Mouse (Mus musculus) embryonic facial prominence, embryonic 12.5 days (tissue): Measurements from ENCODE around the gene Trp53i13. TPM values are rescaled to one million over a fixed set of nuclear protein-coding genes. Genes with fewer than 3 reads are reported as not detected.

ENCODE experiments used
- ATAC-seq: fragments of 200-750 bp; cut with Nextera tagmentation; 2 replicates; pipeline ENCODE4 v1.8.0; 2017; ENCODE audit not compliant: insufficient number of reproducible peaks, insufficient read depth, low FRiP score, low TSS enrichment
- H3K27ac ChIP-seq: fragments of 300-500 bp; sonication (generic); 2 replicates; pipeline ENCODE4 v1.5.1; 2016; ENCODE audit warnings: mild to moderate bottlenecking
- H3K27me3 ChIP-seq: fragments of 300-500 bp; sonication (generic); 2 replicates; pipeline ENCODE4 v1.6.1; 2016; ENCODE audit warnings: mild to moderate bottlenecking, moderate library complexity
- H3K36me3 ChIP-seq: fragments of 300-500 bp; sonication (generic); 2 replicates; pipeline ENCODE4 v1.6.1; 2016; ENCODE audit warnings: mild to moderate bottlenecking
- H3K4me1 ChIP-seq: fragments of 300-500 bp; sonication (generic); 2 replicates; pipeline ENCODE4 v1.6.1; 2016
- H3K4me2 ChIP-seq: fragments of 300-500 bp; sonication (generic); replicated peaks from 2 replicates; pipeline ENCODE4 v1.6.1; 2016; ENCODE audit warnings: mild to moderate bottlenecking, moderate library complexity
- H3K4me3 ChIP-seq: fragments of 300-500 bp; sonication (generic); 2 replicates; pipeline ENCODE4 v1.5.1; 2016; ENCODE audit warnings: mild to moderate bottlenecking
- H3K9ac ChIP-seq: fragments of 300-500 bp; sonication (generic); 2 replicates; pipeline ENCODE4 v1.6.1; 2016; ENCODE audit warnings: mild to moderate bottlenecking, moderate library complexity
- H3K9me3 ChIP-seq: fragments of 300-500 bp; sonication (generic); 2 replicates; pipeline ENCODE4 v1.6.1; 2016; ENCODE audit warnings: mild to moderate bottlenecking, moderate library complexity
- WGBS: fragments of 180-500 bp; shearing (Covaris S2); methylation state at CpG from one replicate; pipeline ENCODE4 v1.1.7; 2016; 5-methylcytosine and 5-hydroxymethylcytosine counted together
- polyA plus RNA-seq: library from polyadenylated mRNA; unstranded; fragments of >200 nt; fragmentation: Nextera tagmentation; extraction: Ambion mirVana; gene quantifications from 2 replicates; pipeline ENCODE4 v1.2.1, GENCODE M21; 2016

The Trp53i13 gene
- polyA plus RNA-seq, 1 experiment from 2014 or later: 55.2 TPM

- no peak overlapping the region for H3K9ac ChIP-seq
- WGBS: 90% methylated on average over 22 of the region's 22 CpGs
- no peak overlapping the region for H3K27ac ChIP-seq
- no peak overlapping the region for H3K4me3 ChIP-seq
- ATAC-seq: no peak
- H3K9me3 ChIP-seq: no peaks in the 10 kb centered on the region
- no peaks in the 10 kb centered on the region for H3K27me3 ChIP-seq
- no peak overlapping the region for H3K4me2 ChIP-seq
- H3K4me1 ChIP-seq: peaks cover 15% of the 10 kb centered on the region
- H3K36me3 ChIP-seq: peaks cover 63% of the 10 kb centered on the region
These were observed 10.3 kb downstream of the Trp53i13 start for GRCm38 (mm10) chr11:77505291-77505980.

DNA sequence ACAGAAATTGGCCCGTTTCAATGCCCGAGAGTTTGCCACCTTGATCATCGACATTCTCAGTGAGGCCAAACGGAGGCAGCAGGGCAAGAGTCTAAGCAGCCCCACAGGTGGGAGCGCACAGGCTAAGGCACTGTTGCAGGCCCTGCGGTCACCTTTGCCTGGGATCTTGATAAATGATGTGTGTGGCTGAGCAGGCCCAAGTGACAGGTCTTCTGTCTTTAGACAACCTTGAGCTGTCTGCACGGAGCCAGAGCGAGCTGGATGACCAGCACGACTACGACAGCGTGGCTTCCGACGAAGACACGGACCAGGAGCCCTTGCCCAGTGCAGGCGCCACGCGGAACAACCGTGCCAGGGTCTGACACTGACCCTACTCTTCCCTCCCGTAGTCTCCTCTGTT lies 11.4 kb downstream of the Trp53i13 start:
- 94% methylated on average over 19 of the region's 19 CpGs for WGBS
- Histone ChIP-seq H3K27ac (no peak overlapping the region), H3K4me1 (peaks cover 18% of the 10 kb centered on the region), H3K9ac (no peak overlapping the region), H3K27me3 (no peaks in the 10 kb centered on the region), H3K4me3 (no peak overlapping the region), H3K4me2 (no peak overlapping the region), H3K9me3 (no peaks in the 10 kb centered on the region), H3K36me3 (peaks cover 73% of the 10 kb centered on the region)
- no peak for ATAC-seq

- Histone ChIP-seq H3K4me2 (no peak overlapping the region), H3K27ac (no peak overlapping the region), H3K9me3 (no peaks in the 10 kb centered on the region), H3K27me3 (no peaks in the 10 kb centered on the region), H3K9ac (no peak overlapping the region), H3K4me1 (peaks cover 11% of the 10 kb centered on the region), H3K4me3 (no peak overlapping the region), H3K36me3 (peaks cover 80% of the 10 kb centered on the region)
- 57% methylated on average over 3 of the region's 3 CpGs for WGBS
- ATAC-seq: no peak
These were observed 12.3 kb downstream of the Trp53i13 start for GRCm38 (mm10) chr11:77503511-77503910.

- Histone ChIP-seq H3K9ac (no peak overlapping the region), H3K27ac (no peak overlapping the region), H3K36me3 (peaks cover 79% of the 10 kb centered on the region), H3K4me2 (no peak overlapping the region), H3K27me3 (no peaks in the 10 kb centered on the region), H3K4me3 (no peak overlapping the region), H3K9me3 (no peaks in the 10 kb centered on the region), H3K4me1 (peaks cover 15% of the 10 kb centered on the region)
- WGBS: 81% methylated on average over 6 of the region's 6 CpGs
- ATAC-seq: no peak
These were observed 13.3 kb downstream of the Trp53i13 start for GRCm38 (mm10) chr11:77502481-77502880.

DNA sequence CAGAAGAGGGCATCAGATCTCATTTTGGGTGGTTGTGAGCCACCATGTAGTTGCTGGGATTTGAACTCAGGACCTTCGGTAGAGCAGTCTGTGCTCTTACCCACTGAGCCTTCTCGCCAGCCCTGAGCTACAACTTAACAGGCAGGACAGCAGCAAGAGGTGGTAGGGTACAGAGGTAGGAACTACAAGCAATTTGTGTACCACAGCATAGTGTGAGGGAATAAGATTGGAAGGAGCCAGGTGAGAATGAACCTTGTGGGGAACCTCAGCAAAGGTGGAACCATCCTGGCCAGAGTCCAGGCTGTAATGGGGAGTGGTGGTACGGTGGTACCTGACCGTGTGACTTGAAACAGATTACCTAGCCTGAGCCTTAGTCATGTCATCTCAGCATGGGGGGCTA lies 13.8 kb downstream of the Trp53i13 start:
- Histone ChIP-seq H3K4me1 (peaks cover 20% of the 10 kb centered on the region), H3K4me3 (no peak overlapping the region), H3K4me2 (no peak overlapping the region), H3K36me3 (peaks cover 74% of the 10 kb centered on the region), H3K9ac (no peak overlapping the region), H3K27me3 (no peaks in the 10 kb centered on the region), H3K27ac (no peak overlapping the region), H3K9me3 (no peaks in the 10 kb centered on the region)
- WGBS: 91% methylated on average over 4 of the region's 4 CpGs
- no peak for ATAC-seq

GRCm38 (mm10) chr11:77501392-77501791 lies 14.4 kb downstream of the Trp53i13 start:
- no peak overlapping the region for H3K27ac ChIP-seq
- H3K4me3 ChIP-seq: no peak overlapping the region
- no peaks in the 10 kb centered on the region for H3K27me3 ChIP-seq
- H3K4me2 ChIP-seq: no peak overlapping the region
- no peak for ATAC-seq
- no peak overlapping the region for H3K9ac ChIP-seq
- no peaks in the 10 kb centered on the region for H3K9me3 ChIP-seq
- WGBS: 23% methylated on average over 5 of the region's 5 CpGs
- H3K36me3 ChIP-seq: peaks cover 68% of the 10 kb centered on the region
- peaks cover 22% of the 10 kb centered on the region for H3K4me1 ChIP-seq

GRCm38 (mm10) chr11:77500361-77501325 lies 15.1 kb downstream of the Trp53i13 start:
- H3K36me3 ChIP-seq: peaks cover 61% of the 10 kb centered on the region
- no peak overlapping the region for H3K9ac ChIP-seq
- peaks cover 26% of the 10 kb centered on the region for H3K4me1 ChIP-seq
- no peak overlapping the region for H3K27ac ChIP-seq
- H3K27me3 ChIP-seq: no peaks in the 10 kb centered on the region
- ATAC-seq: no peak
- H3K9me3 ChIP-seq: no peaks in the 10 kb centered on the region
- WGBS: 81% methylated on average over 17 of the region's 17 CpGs
- H3K4me2 ChIP-seq: no peak overlapping the region
- no peak overlapping the region for H3K4me3 ChIP-seq

DNA sequence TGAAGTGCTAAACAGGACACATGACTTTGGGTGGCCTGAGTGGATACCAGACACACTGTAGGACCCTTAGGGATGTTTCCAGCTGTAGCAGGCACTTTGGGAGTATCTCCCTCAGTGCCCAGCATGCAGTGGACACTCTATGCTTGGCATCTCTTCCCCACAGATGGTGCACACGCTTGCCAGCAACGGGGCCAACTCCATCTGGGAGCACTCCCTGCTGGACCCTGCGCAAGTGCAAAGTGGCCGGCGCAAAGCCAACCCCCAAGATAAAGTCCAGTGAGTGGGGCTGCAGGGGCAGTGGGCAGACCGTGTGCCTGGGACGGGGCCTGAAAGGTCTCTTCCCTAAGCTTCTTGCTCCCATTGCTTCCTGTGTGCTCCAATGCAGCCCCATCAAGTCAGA lies 16.4 kb downstream of the Trp53i13 start:
- Histone ChIP-seq H3K4me1 (peaks cover 38% of the 10 kb centered on the region), H3K27me3 (no peaks in the 10 kb centered on the region), H3K4me2 (no peak overlapping the region), H3K27ac (no peak overlapping the region), H3K4me3 (no peak overlapping the region), H3K9me3 (no peaks in the 10 kb centered on the region), H3K9ac (no peak overlapping the region), H3K36me3 (peaks cover 48% of the 10 kb centered on the region)
- 90% methylated on average over 7 of the region's 7 CpGs for WGBS
- no peak for ATAC-seq

- peak overlapping the region; percentile 13; the same call in 1 of the 2 replicates for H3K4me2 ChIP-seq
- H3K27me3 ChIP-seq: no peaks in the 10 kb centered on the region
- 60% methylated on average over 12 of the region's 12 CpGs for WGBS
- peaks cover 39% of the 10 kb centered on the region for H3K36me3 ChIP-seq
- H3K27ac ChIP-seq: peak overlapping the region; percentile 63; the same call in 1 of the 2 replicates
- ATAC-seq: no peak
- H3K9me3 ChIP-seq: no peaks in the 10 kb centered on the region
- H3K9ac ChIP-seq: no peak overlapping the region
- peaks cover 43% of the 10 kb centered on the region for H3K4me1 ChIP-seq
- H3K4me3 ChIP-seq: no peak overlapping the region
These were observed 17.3 kb downstream of the Trp53i13 start for GRCm38 (mm10) chr11:77498261-77499139.

DNA sequence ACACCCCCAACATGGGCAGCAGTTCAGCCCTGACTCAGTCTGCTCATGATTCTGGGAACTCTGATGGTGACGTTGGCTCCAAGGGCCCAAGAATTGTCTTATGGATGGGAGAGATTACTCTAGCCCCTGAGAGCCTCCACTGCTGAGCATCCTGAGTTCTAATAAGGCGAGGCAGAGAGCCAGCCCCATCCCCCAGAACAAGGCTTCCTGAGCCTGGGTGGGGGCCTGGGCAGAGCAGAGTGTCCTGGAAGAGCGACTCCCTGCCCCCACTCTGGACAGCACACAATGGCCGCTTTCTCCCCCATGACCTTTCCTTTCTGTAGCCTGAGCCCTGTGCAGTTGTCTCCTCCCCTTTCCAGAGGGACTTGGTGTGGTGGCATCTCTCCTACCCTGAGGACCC lies 17.9 kb downstream of the Trp53i13 start:
- Histone ChIP-seq H3K4me3 (no peak overlapping the region), H3K9ac (no peak overlapping the region), H3K4me1 (peaks cover 43% of the 10 kb centered on the region), H3K9me3 (no peaks in the 10 kb centered on the region), H3K36me3 (peaks cover 33% of the 10 kb centered on the region), H3K4me2 (peak overlapping the region; percentile 13; the same call in 1 of the 2 replicates), H3K27ac (peak overlapping the region; percentile 63), H3K27me3 (no peaks in the 10 kb centered on the region)
- WGBS: 33% methylated on average over 4 of the region's 4 CpGs
- ATAC-seq: no peak

DNA sequence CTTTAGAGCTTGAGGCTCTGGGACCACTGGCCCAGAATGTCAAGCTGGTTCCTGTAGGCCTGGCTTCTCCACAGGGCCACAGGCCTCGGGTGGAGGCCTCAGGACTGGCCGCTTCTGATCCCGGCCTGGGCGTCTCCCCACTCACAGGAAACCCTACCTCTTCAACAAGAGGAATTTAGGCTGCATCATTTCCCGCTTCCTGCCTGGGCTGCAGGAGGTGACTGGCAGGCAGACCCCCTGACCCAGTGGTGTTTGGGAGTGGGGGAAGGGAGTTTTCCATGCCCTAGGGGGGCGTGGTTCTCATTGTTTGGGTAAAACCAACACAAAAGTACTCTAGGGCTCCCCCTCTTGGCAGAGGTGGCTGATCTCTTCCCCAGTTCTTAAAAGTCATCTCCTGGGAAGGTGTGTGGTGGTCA lies 18.4 kb downstream of the Trp53i13 start:
- no peaks in the 10 kb centered on the region for H3K27me3 ChIP-seq
- ATAC-seq: no peak
- H3K9me3 ChIP-seq: no peaks in the 10 kb centered on the region
- 13% methylated on average over 6 of the region's 6 CpGs for WGBS
- H3K36me3 ChIP-seq: peaks cover 28% of the 10 kb centered on the region
- peak overlapping the region; percentile 63 for H3K27ac ChIP-seq
- no peak overlapping the region for H3K9ac ChIP-seq
- H3K4me2 ChIP-seq: 0 out of 2 replicates have a peak overlapping the region, but pooled peaks have one; percentile 13
- no peak overlapping the region for H3K4me3 ChIP-seq
- H3K4me1 ChIP-seq: peaks cover 43% of the 10 kb centered on the region
